Mouse (Mus musculus) erythroid progenitor cell, adult 5-6 weeks (primary cell): Measurements from ENCODE around the gene Gyg. TPM values are rescaled to one million over a fixed set of nuclear protein-coding genes. Genes with fewer than 3 reads are reported as not detected.
"Not testable (repeated sequence)": the region's sequence is repeated elsewhere in the genome, so short reads cannot be mapped to it uniquely, and the experiment has no call there.

Experiments used
- ATAC-seq: replicated peaks from 2 replicates; pipeline ENCODE4 v1.8.0; 2016; ENCODE audit warnings: moderate number of reproducible peaks, mild to moderate bottlenecking, moderate TSS enrichment, inconsistent platforms; ENCODE audit not compliant: poor library complexity, low FRiP score, severe bottlenecking
- total RNA-seq, 2 experiments: library from RNA; stranded (forward) in 1 of 2; stranded (reverse) in 1 of 2; fragments of 150-400 nt in 1 of 2; fragments of 186-747, 209-891 nt in 1 of 2; gene quantifications; 2 replicates each; pipeline versions ENCODE4 v1.2.3 to v1.2.4; 2015 to 2017; ENCODE audit warnings: low replicate concordance in 2 of 2

Gyg gene
- total RNA-seq, 2 experiments from 2014 or later = 13.2 to 25.2 TPM

GRCm38 (mm10) chr3:20133745-20134144, 21.4 kb downstream of the Gyg start:
- no peak for ATAC-seq

GRCm38 (mm10) chr3:20132731-20133130, 22.4 kb downstream of the Gyg start:
- no peak for ATAC-seq

- ATAC-seq = no peak
These were observed 23.8 kb downstream of the Gyg start for GRCm38 (mm10) chr3:20131350-20131720.

DNA sequence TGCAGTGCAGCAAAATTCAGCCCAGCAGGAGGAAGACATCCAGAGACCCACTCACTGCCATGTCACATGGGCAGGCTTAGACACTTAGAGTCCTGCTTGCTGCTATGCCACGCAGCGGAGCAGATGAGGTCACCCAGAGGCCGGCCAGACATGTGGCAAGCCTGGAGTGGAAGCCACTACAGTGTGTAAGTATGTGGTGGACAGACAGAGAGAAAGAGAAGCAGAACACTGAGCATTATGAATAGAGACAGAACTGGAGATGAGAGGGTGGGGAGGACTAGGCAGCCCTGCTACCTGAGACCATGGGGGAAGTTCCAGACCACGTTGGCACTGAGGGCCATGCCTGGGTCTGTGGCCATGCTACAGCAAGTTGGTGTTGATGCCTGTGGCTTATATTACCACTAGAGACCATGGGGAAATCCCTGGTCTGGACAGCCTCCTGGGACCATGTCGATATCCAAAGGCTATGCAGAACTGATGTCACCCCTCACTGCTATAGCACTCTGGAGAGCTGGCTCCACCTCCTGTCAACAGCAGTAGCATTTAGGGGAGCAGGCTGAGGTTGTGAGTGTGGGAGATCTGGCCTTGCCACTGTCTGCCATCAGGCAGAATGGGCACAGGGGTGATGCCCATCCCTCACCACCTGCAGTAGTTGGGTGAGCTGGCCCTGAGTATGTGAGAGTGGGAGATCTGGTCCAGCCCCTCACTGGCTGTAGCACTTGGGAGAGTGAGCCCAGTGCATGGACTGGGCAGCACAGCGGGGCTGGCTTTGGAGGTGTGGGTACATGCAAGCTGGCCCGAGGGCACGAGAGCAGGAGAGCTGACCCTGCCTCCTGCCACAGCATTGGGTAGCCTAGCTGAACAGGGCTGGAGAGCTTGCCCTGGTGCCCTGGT, 24.4 kb downstream of the Gyg start:
- ATAC-seq = no peak

DNA sequence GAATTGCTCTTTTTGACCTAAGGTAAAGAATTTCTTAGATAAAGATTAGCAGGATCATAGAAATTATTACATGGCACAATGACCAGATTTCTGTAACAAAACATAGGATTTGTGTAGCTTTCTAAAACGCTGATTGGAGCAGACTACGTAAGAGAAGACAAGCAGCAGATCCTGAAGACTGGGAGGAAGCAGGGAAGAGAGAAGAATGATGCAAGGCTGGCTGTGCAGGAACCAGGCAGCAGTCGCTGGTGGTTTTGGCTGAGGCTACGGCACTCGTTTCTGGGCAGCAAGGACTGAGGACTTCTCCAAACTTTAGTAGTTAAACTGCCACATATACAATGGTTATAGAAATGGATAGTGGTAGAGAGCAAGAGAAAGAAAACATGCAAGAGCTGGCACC, 25.6 kb downstream of the Gyg start:
- no peak for ATAC-seq

GRCm38 (mm10) chr3:20127047-20127595, 28.0 kb downstream of the Gyg start:
- no peak for ATAC-seq

GRCm38 (mm10) chr3:20125604-20126003, 29.5 kb downstream of the Gyg start:
- no peak for ATAC-seq

- not testable (repeated sequence) for ATAC-seq
These were observed 33.5 kb downstream of the Gyg start for GRCm38 (mm10) chr3:20121582-20121981.

DNA sequence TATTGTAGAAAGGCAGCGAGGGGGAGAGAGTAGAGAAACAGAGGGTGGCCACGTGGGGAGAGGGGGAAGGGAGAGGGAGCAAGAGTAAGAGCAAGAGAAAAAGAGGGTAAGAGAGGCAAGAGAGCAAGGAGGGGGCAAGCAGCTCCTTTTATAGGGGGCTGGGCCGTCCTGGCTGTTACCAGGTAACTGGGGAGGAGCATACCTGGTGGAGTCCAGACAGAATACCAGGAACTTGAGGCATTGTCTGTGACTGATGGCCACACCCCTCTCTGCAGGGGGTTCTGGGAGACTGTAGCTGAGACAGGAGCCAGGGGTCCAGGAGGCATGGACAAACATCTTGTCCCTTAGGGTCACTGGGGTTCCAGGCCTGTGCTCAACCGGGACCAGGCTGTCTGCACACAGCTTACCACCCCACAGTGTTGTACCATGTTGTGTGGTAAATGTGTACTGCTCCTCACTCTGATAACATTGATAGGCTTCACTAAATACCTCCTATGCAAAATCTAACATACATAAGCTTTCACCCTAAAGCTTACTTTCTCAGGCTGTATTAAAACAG, 35.4 kb downstream of the Gyg start:
- no peak for ATAC-seq

DNA sequence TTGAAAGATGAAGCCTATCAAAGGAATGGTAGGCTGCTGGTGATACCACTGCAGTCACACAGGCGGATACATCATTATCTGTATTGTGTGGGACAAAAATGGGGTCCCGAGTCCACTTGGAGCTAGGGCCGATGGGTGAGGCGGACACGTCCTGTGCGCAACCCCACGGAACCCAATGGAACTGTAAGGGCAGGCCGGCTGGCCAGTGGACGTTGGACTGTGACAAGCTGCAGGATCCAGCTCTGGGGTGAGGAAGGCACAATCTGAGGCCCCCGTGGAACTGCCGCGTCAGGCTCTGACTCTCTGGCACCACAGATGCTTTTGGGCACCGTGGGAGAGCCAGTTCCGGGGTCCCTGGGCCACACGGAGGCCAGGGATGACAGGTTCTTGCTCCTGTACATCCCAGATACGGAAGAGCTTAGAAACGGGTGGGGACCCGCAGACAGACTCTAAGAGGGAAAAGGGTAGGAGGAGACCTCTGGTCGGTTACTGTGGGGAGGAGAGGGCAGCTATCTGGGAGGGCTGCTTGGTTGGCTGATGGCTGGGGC, 36.0 kb downstream of the Gyg start:
- ATAC-seq = no peak

DNA sequence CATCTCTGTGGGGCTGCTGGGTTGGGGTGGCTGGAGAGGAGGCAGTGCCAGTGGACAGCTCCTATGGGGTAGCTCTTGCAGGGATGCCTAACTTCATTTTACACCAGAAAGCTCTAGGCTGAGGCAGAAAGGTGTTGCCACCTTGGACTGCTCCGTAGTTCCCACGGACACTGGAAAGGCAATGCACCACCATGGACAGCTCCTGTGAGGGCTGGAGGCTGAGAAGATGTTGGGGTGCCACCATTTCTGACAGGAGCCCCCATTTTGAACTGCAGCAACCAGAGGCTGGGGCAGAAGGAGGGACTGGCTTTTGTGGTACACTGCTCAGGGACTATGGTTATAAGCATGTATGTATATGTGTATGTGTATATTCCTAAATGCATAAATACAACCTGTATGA, 43.2 kb downstream of the Gyg start:
- no peak for ATAC-seq

DNA sequence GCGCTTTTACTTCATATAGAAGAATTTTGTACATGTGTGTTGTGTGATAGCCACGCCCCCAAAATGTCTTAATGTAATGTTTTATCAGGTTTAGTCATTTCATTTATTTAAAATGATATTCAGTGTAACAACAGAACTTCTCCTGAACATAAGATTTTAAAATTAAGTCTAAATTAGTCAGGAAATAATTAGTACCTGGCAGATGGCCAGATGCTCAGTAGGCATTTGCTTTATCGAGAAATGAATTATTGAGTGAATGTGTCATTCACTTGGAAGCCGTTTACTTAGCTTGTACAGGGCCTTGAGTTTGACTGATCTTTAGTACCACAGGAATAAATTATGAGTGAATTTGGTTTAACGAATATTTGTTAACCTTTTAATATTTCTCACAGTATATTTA, 46.2 kb downstream of the Gyg start:
- ATAC-seq = no peak

DNA sequence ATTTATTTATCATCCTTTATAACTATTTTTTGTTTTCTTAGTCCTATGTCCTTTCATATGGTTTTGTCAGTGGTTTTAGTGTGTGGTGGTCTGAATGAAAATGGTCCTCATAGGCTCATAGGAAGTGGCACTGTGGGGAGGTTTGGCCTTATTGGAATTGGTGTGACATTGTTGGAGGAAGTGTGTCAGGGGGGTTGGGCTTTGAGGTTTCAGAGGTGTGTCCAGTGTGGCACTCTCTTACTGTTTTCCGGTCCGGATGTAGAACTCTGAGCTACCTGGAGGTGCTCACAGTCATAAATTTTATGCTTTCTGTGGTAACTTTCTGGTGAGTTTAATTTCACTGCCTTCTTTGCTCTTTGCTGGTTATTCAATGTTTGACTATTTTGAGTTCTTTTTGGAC, 50.3 kb downstream of the Gyg start:
- ATAC-seq = no peak

- no peak for ATAC-seq
These were observed 50.8 kb downstream of the Gyg start for GRCm38 (mm10) chr3:20104318-20104717.

- ATAC-seq = no peak
These were observed 51.3 kb downstream of the Gyg start for GRCm38 (mm10) chr3:20103830-20104229.

DNA sequence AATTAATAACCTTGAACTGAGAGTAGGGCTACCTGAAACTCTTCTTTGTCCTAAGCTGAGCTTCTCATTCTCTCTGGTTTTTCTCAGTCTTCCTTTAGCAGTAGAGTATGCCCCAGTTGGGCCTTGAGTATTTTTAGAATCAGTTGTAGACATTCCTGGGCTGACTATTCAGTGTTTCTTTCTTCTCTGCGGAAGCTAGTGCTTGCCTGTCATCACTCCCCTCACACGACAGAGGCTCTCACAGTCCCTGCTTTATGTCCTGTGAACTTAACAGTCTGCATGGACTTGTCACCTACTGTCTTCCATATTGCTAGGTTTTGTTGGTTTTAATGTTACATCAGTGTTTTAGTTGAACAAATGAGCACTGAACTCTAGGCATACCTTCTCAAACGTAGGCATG, 73.0 kb downstream of the Gyg start:
- no peak for ATAC-seq

DNA sequence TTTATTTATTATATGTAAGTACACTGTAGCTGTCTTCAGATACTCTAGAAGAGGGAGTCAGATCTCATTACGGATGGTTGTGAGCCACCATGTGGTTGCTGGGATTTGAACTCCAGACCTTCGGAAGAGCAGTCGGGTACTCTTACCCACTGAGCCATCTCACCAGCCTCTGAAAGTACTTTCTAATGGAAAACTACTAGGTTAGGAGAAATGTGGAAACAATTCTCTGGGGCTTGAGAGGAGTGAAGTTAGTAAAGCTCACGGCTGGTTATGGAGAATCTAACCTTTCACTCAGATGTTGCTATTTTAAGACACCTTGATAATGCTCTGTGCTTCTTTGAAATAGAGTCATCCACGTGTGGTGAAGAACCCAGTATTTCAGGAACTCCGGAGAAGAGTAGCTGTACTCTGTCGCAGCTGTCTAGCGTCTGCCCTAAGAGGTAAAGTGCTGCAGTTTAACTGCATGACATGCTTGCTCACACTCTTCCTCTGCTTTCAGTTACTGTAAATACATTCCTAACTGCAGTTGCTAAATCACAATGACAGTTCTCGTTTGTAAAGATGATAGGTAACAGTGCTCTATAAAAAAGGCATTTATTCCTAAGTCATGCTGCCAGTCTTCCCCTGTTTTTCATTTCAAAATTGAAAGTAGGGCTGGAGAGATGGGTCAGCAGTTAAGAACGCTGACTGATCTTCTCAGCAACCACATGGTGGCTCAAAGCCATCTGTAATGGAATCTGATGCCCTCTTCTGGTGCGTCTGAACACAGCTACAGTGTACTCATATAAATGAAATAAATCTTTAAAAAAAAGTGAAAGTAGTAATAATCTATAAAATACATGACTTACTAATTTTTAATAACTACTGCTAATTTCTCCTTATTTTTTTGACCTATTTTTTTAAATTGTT, 78.7 kb downstream of the Gyg start:
- no peak for ATAC-seq
